Mouse (Mus musculus): ENCODE measurements around the gene Git1.
"Not testable (repeated sequence)": the region's sequence is repeated elsewhere in the genome, so short reads cannot be mapped to it uniquely, and the experiment has no call there.

The Git1 gene

DNA sequence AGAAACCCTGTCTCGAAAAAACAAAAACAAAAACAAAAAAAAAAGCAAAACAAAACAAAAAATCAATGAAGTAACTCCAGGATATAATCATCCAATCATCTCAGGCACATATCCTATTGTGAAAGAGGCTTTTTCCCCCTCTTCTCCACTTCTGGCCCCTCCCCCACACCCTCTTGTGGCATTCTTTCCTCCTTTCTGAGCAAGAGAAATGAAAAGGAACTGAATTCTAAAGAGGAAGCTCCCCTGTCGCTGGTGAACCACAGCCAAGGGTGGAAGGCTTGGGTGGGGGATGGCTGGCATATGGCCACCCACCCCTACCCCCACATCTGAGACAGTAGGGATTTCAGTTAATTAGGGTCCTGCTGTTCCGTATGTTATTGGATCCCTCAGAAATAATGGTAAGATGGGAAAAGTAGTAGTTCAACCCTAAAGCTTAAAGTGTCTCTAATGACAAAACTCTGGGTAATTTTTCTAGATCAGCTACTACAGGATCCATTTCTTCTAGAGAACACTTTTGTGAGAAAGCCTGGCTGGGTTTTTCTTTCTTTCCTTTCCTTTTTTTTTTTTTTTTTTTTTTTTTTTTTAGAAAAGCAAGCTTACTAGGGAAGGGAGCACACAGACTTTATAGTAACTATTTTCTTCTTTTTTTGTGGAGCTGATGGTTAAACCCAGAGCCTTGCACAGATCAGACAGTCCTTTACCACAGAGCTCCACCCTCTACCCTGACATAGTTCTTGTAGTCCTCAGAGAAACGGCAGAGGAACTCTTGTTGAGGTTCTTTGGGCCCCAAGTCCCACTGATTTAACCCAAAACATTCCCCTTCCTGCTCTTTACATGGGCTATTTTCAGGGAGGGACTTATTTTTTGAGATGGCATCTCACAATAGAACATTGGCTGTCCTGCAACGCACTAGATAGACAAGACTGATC lies 27.5 kb downstream of the Git1 start:
- no peak for DNase-seq (ENCODE audit: low spot score)

DNA sequence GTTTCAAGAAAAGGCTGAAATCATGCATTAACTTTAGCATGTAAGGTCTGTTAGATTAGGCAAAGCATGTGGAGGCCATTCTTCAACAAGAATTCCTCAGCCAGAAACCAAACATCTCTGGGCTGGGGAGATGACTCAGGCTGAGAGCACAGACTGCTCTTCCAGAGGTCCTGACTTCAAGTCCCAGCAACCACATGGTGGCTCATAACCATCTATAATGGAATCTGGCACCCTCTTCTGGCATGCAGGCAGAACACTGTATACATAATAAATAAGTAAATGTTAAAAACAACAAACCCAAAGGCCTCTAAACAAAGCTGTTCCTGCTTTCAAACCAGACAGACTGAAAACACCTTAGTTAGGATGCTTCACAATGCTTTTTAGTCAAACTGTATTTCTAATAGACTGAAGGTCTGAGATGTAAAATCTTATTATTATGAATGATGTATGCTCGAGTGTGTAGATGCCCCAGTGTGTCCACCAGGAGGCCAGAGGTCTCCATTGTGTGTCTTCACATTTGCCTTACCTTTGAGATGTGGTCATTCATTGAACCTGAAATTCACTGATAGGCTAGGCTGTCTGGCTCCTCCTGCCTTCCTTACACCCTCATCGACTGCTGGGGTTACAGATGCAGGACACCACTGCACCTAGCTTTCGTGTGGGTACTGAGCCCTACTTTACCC lies 32.6 kb downstream of the Git1 start:
- no peak for DNase-seq (ENCODE audit: low spot score)

DNA sequence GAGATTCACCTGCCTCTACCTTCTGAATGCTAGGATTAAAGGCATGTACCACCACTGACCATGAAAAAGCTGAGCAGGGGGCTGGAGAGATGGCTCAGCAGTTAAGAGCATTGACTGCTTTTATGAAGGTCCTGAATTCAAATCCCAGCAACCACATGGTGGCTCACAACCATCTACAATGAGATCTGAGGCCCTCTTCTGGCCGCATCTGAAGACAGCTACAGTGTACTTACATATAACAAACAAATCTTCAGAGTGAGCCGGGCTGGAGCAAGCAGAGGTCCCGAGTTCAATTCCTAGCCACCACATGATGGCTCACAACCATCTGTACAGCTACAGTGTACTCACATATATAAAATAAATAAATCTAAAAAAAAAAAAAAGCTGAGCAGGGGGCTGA lies 35.1 kb downstream of the Git1 start:
- DNase-seq (ENCODE audit: low spot score) = not testable (repeated sequence)

DNA sequence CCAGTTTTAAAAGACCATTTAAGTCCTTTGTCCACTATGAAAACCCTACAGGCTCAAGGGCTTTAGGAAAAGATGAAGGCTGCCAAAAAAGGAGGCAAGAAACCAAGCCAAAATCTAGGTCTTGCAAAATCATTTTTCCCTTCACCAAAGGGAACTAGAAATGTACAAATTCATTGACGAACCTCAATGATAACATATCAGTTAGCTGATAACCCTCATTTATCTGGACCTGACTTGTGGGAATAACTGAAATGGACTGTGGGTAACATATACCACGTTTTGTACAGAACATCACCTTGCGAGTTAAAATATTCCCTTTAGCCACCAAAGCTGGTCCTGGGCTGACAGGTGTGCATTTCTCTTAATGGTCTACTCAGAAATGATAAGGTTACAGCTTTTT lies 36.3 kb downstream of the Git1 start:
- no peak for DNase-seq (ENCODE audit: low spot score)

DNA sequence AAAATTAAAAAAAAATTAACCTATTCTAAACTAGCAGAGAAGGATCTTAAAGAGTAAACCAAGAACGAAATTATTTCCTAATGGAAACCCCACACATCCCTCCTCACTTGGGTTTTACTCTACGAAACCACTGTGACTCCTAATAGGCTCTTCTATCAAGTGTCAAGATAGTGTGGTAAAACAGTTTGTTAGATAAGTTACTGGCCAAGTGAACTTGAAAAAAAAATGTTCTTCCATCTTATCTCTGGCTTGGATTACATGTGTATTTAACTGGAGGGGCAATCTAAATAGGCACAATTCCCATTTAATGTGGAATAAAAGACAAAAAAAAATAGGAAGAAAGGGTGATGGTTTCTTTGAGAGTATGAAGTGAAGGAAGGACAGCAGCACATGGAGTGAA lies 37.5 kb downstream of the Git1 start:
- no peak for DNase-seq (ENCODE audit: low spot score)

DNA sequence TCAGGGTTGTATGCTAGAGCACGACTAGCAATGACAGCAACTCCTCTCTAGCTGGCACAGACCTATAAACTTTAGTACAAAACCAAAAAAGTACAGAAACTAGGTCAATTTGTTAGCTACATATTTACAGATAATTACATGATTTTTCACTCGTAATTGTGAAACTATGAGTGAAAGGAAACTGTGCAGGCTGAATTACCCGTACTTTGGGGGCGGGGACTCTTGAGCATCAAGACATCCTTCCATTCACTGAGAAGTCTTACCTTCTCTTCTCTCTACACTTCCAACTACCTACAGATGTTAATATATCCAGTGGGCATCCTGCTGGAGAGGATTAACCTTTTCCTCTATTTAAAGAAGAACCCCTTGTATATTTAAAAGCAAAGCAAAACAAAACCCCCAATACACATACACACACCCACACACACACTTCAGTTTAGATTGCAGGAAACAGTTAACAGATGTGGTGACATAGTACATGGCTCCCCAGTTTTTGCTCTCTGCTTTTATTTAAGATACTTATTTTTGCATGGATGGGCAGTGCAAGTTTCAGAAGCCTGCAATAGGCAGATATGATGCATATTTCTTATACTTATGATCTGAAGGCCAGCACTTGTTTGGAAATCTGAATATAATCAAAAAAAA lies 39.0 kb downstream of the Git1 start:
- DNase-seq (ENCODE audit: low spot score) = no peak

DNA sequence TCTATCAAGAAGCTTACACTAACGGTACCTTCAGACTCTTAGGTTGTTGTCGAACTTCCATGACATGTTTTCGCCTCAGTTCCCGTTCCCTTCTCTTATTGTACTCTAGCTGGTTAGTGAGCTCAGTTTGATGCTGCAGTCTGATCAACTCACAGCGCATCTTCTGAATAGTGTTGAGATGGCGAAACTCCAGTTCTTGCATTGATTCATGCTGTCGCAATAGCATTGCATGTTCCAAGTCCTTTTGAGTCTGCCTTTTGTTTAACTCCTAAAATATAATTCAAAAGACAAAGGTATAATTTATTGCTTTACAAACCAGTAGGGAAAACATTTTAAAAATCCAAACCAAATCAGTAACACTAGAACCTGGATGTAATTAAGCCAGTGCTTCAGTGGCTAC lies 51.9 kb downstream of the Git1 start:
- no peak for DNase-seq (ENCODE audit: low spot score)

Measured in embryo, embryonic 10 days (tissue).